Mouse (Mus musculus) neural tube, embryonic 15.5 days (tissue): ENCODE measurements around the gene Crb2. TPM values are rescaled to one million over a fixed set of nuclear protein-coding genes. Genes with fewer than 3 reads are reported as not detected.
A peak's percentile ranks its signal among the peaks of the same experiment; 100 is the strongest.

Experiments used
- ATAC-seq: fragments of 200-750 bp; cut with Nextera tagmentation; 2 replicates; pipeline ENCODE4 v1.8.0; 2017; ENCODE audit warnings: mild to moderate bottlenecking, moderate TSS enrichment, moderate library complexity; ENCODE audit not compliant: low FRiP score
- H3K27ac ChIP-seq: fragments of 300-500 bp; sonication (generic); replicated peaks from 2 replicates; pipeline ENCODE4 v1.5.1; 2015; ENCODE audit warnings: mild to moderate bottlenecking, inconsistent platforms
- H3K27me3 ChIP-seq: fragments of 300-500 bp; sonication (generic); replicated peaks from 2 replicates; pipeline ENCODE4 v1.6.1; 2015; ENCODE audit warnings: inconsistent platforms
- H3K36me3 ChIP-seq: fragments of 300-500 bp; sonication (generic); 2 replicates; pipeline ENCODE4 v1.6.1; 2015; ENCODE audit warnings: inconsistent platforms
- H3K4me1 ChIP-seq: fragments of 300-500 bp; sonication (generic); 2 replicates; pipeline ENCODE4 v1.6.1; 2015; ENCODE audit warnings: inconsistent platforms
- H3K4me2 ChIP-seq: fragments of 300-500 bp; sonication (generic); 2 replicates; pipeline ENCODE4 v1.6.1; 2015; ENCODE audit warnings: inconsistent platforms, mild to moderate bottlenecking, moderate library complexity
- H3K4me3 ChIP-seq: fragments of 300-500 bp; sonication (generic); replicated peaks from 2 replicates; pipeline ENCODE4 v1.5.1; 2015; ENCODE audit warnings: mild to moderate bottlenecking, inconsistent platforms
- H3K9ac ChIP-seq: fragments of 300-500 bp; sonication (generic); replicated peaks from 2 replicates; pipeline ENCODE4 v1.6.1; 2015; ENCODE audit warnings: mild to moderate bottlenecking, inconsistent platforms
- H3K9me3 ChIP-seq: fragments of 300-500 bp; sonication (generic); replicated peaks from 2 replicates; pipeline ENCODE4 v1.6.1; 2016; ENCODE audit warnings: inconsistent platforms
- WGBS: fragments of 180-500 bp; shearing (Covaris S2); methylation state at CpG from one replicate; pipeline ENCODE4 v1.1.7; 2015; ENCODE audit warnings: mixed read lengths; 5-methylcytosine and 5-hydroxymethylcytosine counted together
- polyA plus RNA-seq: library from polyadenylated mRNA; unstranded; fragments of >200 nt; fragmentation: Nextera tagmentation; extraction: Ambion mirVana; gene quantifications from 2 replicates; pipeline ENCODE4 v1.2.1, GENCODE M21; 2015

Crb2 gene
- polyA plus RNA-seq, 1 experiment from 2014 or later, result 2.5 TPM

GRCm38 (mm10) chr2:37812401-37812800, 36.4 kb downstream of the Crb2 start:
- Histone ChIP-seq H3K9me3 (no peaks in the 10 kb centered on the region), H3K27me3 (no peaks in the 10 kb centered on the region), H3K27ac (no peak overlapping the region), H3K4me1 (peaks cover 3% of the 10 kb centered on the region; the same call in 1 of the 2 replicates), H3K4me2 (no peak overlapping the region), H3K4me3 (no peak overlapping the region), H3K36me3 (peaks cover 8% of the 10 kb centered on the region; the same call in 1 of the 2 replicates), H3K9ac (no peak overlapping the region)
- WGBS, result 88% methylated on average over 5 of the region's 5 CpGs
- ATAC-seq, result no peak

DNA sequence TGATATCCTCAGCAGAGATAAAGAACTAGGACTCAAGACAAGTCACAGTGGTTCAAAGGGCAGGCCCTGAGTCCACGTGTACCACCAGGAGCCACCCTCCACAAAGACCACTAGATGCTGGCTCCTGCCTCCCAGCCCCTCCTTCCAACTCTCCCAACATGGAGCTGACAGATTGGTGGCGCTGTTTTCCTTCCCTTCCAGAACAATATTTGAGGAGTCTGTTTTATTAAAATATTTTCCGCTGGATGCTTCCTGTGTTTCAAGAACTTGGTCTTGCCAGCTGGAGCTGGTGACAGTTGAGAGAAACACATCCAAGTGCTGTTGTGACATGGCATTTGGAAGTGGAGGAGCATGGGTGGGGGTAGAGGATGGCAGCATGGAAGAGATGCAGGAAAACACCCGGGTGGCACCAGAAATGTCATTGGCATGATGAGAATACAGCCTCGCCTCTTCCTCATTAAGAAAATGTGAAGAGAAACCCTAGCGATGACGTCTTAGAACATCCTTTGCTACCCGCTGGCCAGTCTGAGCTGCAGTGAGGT, 38.8 kb downstream of the Crb2 start:
- Histone ChIP-seq H3K4me2 (no peak overlapping the region), H3K27me3 (no peaks in the 10 kb centered on the region), H3K9ac (no peak overlapping the region), H3K27ac (no peak overlapping the region), H3K4me1 (peaks cover 26% of the 10 kb centered on the region), H3K9me3 (no peaks in the 10 kb centered on the region), H3K4me3 (no peak overlapping the region), H3K36me3 (peaks cover 8% of the 10 kb centered on the region; the same call in 1 of the 2 replicates)
- 88% methylated on average over 8 of the region's 8 CpGs for WGBS
- ATAC-seq, result no peak

- H3K4me1 ChIP-seq, result peaks cover 27% of the 10 kb centered on the region
- H3K9ac ChIP-seq, result no peak overlapping the region
- H3K9me3 ChIP-seq, result no peaks in the 10 kb centered on the region
- peaks cover 8% of the 10 kb centered on the region; the same call in 1 of the 2 replicates for H3K36me3 ChIP-seq
- H3K27ac ChIP-seq, result no peak overlapping the region
- WGBS, result 11% methylated on average over 3 of the region's 3 CpGs
- ATAC-seq, result peak; percentile 70; the same call in 1 of the 2 replicates
- no peak overlapping the region for H3K4me3 ChIP-seq
- H3K27me3 ChIP-seq, result no peaks in the 10 kb centered on the region
- no peak overlapping the region for H3K4me2 ChIP-seq
Measured at GRCm38 (mm10) chr2:37815676-37816075, 39.6 kb downstream of the Crb2 start.

- Histone ChIP-seq H3K9me3 (no peaks in the 10 kb centered on the region), H3K36me3 (0 out of 2 replicates have a peak, but pooled peaks cover 5% of the 10 kb centered on the region), H3K4me2 (no peak overlapping the region), H3K27me3 (no peaks in the 10 kb centered on the region), H3K4me3 (no peak overlapping the region), H3K27ac (peak overlapping the region; percentile 14; the same call in 1 of the 2 replicates), H3K4me1 (peaks cover 36% of the 10 kb centered on the region), H3K9ac (no peak overlapping the region)
- peak; percentile 18; the same call in 1 of the 2 replicates for ATAC-seq
- WGBS, result 9% methylated on average over 5 of the region's 5 CpGs
Measured at GRCm38 (mm10) chr2:37818761-37819525, 42.9 kb downstream of the Crb2 start.

GRCm38 (mm10) chr2:37819526-37820152, 43.6 kb downstream of the Crb2 start:
- Histone ChIP-seq H3K27ac (peak overlapping the region; percentile 14; the same call in 1 of the 2 replicates), H3K36me3 (0 out of 2 replicates have a peak, but pooled peaks cover 5% of the 10 kb centered on the region), H3K9ac (no peak overlapping the region), H3K4me1 (peaks cover 36% of the 10 kb centered on the region), H3K27me3 (no peaks in the 10 kb centered on the region), H3K4me2 (no peak overlapping the region), H3K9me3 (no peaks in the 10 kb centered on the region), H3K4me3 (no peak overlapping the region)
- no peak for ATAC-seq
- 43% methylated on average over 4 of the region's 4 CpGs for WGBS

GRCm38 (mm10) chr2:37822122-37822521, 46.1 kb downstream of the Crb2 start:
- H3K36me3 ChIP-seq, result no peaks in the 10 kb centered on the region
- no peak overlapping the region for H3K4me2 ChIP-seq
- no peak overlapping the region for H3K4me3 ChIP-seq
- H3K27ac ChIP-seq, result peak overlapping the region; percentile 54
- peaks cover 36% of the 10 kb centered on the region for H3K4me1 ChIP-seq
- no peak for ATAC-seq
- H3K9ac ChIP-seq, result no peak overlapping the region
- no peaks in the 10 kb centered on the region for H3K9me3 ChIP-seq
- no peaks in the 10 kb centered on the region for H3K27me3 ChIP-seq
- WGBS, result 38% methylated on average over 5 of the region's 5 CpGs

DNA sequence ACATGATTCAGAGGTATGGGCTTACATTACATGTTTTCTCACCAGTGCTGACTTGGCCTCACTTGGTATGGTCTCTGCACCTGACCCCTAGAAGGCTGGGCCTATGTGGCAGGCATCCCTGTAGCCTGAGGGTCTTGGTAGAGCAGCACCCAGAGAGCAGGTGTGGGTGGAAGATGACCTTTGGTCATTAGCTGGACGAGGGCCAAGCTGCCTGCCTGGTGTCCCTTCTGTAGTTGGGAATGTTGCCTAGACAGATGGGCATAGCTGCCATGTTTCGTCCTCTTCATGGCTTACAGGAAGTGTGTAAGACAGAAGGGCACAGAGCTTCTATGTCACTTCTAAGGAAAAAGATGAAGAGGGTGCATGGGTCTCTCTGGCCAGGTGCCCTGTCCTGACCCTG, 47.8 kb downstream of the Crb2 start:
- 70% methylated on average over 2 of the region's 2 CpGs for WGBS
- ATAC-seq, result no peak

DNA sequence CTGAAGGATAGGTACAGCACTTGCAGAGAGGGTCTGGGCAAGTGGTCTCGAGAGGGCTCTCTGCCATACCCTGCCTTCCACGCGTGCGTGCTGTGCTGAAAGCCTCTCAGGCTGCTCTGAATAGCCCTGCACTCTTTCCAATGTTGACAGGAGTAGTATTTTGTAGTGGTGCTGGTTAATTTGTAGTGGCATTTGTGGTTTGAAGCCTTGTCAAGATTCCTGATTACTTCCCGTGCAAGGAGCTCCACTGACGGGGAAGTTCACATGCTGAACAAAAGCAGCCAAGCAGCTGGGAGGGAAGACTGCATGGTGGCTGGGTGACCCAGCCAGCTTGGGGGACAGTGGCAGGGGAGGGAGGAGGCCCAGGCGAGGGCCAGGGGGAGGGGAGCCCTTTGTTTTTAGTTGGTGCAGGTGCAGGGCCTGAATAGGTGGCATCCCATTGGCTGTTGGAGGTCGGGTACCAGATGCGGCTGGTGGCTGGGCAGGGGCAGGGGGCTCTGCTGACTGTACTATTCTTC, 53.8 kb downstream of the Crb2 start:
- no peak overlapping the region for H3K4me3 ChIP-seq
- 23% methylated on average over 9 of the region's 9 CpGs for WGBS
- no peak overlapping the region for H3K27ac ChIP-seq
- H3K9me3 ChIP-seq, result no peaks in the 10 kb centered on the region
- peaks cover 12% of the 10 kb centered on the region for H3K4me1 ChIP-seq
- H3K36me3 ChIP-seq, result no peaks in the 10 kb centered on the region
- H3K27me3 ChIP-seq, result no peaks in the 10 kb centered on the region
- no peak overlapping the region for H3K9ac ChIP-seq
- ATAC-seq, result no peak; the same call in 1 of the 2 replicates
- H3K4me2 ChIP-seq, result no peak overlapping the region

More for the DNA sequence above, 47.8 kb downstream of the Crb2 start:
- no peak overlapping the region for H3K4me2 ChIP-seq
- H3K9me3 ChIP-seq, result no peaks in the 10 kb centered on the region
- peaks cover 24% of the 10 kb centered on the region for H3K4me1 ChIP-seq
- H3K27me3 ChIP-seq, result no peaks in the 10 kb centered on the region
- H3K36me3 ChIP-seq, result no peaks in the 10 kb centered on the region
- no peak overlapping the region for H3K4me3 ChIP-seq
- no peak overlapping the region for H3K27ac ChIP-seq
- H3K9ac ChIP-seq, result no peak overlapping the region

- no peak for ATAC-seq
- H3K4me2 ChIP-seq, result no peak overlapping the region
- H3K4me1 ChIP-seq, result peaks cover 12% of the 10 kb centered on the region
- no peaks in the 10 kb centered on the region for H3K36me3 ChIP-seq
- H3K9me3 ChIP-seq, result no peaks in the 10 kb centered on the region
- H3K27ac ChIP-seq, result no peak overlapping the region
- 56% methylated on average over 10 of the region's 10 CpGs for WGBS
- H3K9ac ChIP-seq, result no peak overlapping the region
- no peak overlapping the region for H3K4me3 ChIP-seq
- no peaks in the 10 kb centered on the region for H3K27me3 ChIP-seq
Measured at GRCm38 (mm10) chr2:37832253-37832652, 56.2 kb downstream of the Crb2 start.

DNA sequence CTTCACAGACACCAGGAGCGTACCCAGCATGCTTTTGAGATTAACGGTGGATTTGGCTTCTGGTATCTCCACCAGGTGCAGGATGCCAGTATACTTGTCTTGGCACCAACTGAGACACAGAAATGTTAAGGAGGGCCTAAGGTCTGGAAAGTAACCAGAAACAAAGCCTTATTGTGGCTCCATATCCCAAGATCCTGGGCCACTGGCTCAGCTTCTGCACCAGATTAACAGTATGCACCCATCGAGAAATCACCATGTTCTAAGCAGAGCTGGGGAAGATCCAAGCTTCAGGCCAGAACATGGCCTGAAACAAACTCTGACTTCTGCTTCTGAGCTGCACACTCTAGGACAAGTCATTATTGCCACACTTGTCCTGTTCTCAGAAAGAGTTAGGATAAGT, 60.9 kb downstream of the Crb2 start:
- no peaks in the 10 kb centered on the region; the same call in 1 of the 2 replicates for H3K4me1 ChIP-seq
- no peak for ATAC-seq
- H3K27ac ChIP-seq, result no peak overlapping the region
- H3K9me3 ChIP-seq, result no peaks in the 10 kb centered on the region
- no peak overlapping the region for H3K9ac ChIP-seq
- H3K4me2 ChIP-seq, result no peak overlapping the region
- H3K36me3 ChIP-seq, result no peaks in the 10 kb centered on the region
- H3K4me3 ChIP-seq, result no peak overlapping the region
- H3K27me3 ChIP-seq, result no peaks in the 10 kb centered on the region
- WGBS, result 97% methylated on average over 3 of the region's 3 CpGs

GRCm38 (mm10) chr2:37837542-37837941, 61.5 kb downstream of the Crb2 start:
- H3K4me2 ChIP-seq, result no peak overlapping the region
- no peak overlapping the region for H3K27ac ChIP-seq
- peaks cover 6% of the 10 kb centered on the region for H3K4me1 ChIP-seq
- H3K9ac ChIP-seq, result no peak overlapping the region
- WGBS, result 98% methylated on average over 3 of the region's 3 CpGs
- H3K9me3 ChIP-seq, result no peaks in the 10 kb centered on the region
- no peak overlapping the region for H3K4me3 ChIP-seq
- no peaks in the 10 kb centered on the region for H3K27me3 ChIP-seq
- H3K36me3 ChIP-seq, result no peaks in the 10 kb centered on the region
- no peak for ATAC-seq
